Mouse (Mus musculus) left cerebral cortex, postnatal 25 days (tissue): Measurements from ENCODE around the gene Specc1l. TPM values are rescaled to one million over a fixed set of nuclear protein-coding genes. Genes with fewer than 3 reads are reported as not detected.
"Not testable (repeated sequence)": the region's sequence is repeated elsewhere in the genome, so short reads cannot be mapped to it uniquely, and the experiment has no call there.

Source experiments
- DNase-seq, 2 experiments: peaks; one replicate each; pipeline ENCODE4 v3.0.0; 2022; ENCODE audit warnings: low spot score in 2 of 2, mixed read lengths in 1 of 2
- intact Hi-C: fragments of 180-260 bp; cut with DNase I; formaldehyde crosslinking; loops from one replicate; pipeline ENCODE4 v1.15.1; 2025
- total RNA-seq, 2 experiments: library from RNA; stranded (reverse); gene quantifications; 2 replicates each; pipeline ENCODE4 v1.2.3; 2021

Specc1l gene
- total RNA-seq, 2 experiments from 2014 or later = 38.9 to 41.4 TPM

- intact Hi-C loops = no loop called here
- no peak for DNase-seq
Observed at GRCm38 (mm10) chr10:75261268-75261667, 49.4 kb downstream of the Specc1l start.

DNA sequence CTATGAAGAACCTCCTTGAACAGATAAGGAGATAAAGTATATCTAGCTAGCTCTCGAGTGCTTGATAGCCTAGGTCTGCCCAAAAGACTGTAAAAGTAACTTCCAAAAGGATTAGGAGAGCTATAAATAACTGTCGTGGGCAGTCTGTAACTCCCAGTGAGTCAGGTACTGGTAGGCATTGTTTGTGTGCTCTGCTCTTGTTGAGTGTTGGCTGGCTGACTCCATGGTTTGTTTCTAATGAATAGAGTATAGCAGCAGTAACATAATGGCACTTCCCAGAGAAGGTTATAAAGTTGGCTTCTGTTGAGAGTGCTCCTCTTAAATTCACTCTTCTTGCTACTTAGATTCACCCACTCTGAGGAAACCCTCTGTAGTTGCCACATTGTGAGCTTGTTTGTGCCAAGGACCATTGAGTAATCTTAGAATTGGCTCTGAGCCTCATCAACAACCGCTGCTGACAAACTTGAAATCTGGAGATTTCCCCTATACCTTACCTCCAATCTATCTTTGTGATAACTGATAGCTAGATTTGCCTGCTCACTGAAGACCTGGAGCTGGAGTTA is 53.2 kb downstream of the Specc1l start:
- no peak for DNase-seq
- intact Hi-C loops = no loop called here

DNA sequence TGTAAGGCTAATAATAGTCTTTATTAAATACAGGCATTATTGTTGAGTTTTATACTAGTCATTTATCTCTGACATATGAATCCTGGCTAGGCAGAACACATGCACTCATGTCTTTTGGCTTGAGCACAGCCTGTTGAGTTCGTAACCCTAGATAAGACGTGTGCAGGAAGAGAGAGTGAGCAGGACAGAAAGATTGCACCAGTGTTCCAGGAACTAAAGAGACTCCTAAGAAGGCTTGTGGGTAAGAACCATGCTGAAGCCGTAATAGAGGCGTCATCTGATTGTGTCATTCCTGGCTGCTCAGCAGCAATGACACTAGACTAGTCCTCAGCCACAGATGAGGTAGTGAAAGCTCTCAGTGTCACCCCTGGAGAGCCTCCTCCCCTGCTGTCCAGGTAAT is 61.1 kb downstream of the Specc1l start:
- intact Hi-C loops = no loop called here
- no peak for DNase-seq

DNA sequence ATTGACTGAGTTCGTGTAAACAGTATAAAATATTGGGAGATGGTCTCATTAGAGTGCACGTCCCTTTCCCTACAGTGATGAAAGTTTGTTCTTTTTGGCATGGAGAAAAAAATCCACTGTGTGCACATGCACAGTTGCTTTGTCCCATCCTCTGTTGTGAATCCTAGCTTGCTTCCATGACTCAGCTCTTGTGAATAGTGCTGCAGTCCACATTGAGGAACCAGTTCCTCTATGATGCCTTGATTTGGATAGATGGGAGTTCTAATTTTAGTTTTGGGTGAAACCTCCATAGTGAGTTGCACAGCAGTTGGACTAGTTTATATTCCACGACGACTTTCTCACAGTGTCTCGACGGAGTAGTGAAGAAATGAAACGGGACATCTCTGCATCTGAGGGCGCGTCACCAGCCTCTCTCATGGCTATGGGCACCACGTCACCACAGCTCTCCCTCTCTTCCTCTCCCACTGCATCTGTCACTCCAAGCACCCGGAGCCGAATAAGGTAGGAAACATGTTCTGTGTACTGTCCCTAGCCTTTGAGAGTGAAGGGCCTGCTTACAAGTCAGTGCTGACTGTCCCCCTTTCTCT is 64.6 kb downstream of the Specc1l start:
- DNase-seq = no peak
- intact Hi-C loops = loop anchor here (5.0 kb wide), 1 partner anchor 161 kb away; no protein-coding TSS in a partner anchor

DNA sequence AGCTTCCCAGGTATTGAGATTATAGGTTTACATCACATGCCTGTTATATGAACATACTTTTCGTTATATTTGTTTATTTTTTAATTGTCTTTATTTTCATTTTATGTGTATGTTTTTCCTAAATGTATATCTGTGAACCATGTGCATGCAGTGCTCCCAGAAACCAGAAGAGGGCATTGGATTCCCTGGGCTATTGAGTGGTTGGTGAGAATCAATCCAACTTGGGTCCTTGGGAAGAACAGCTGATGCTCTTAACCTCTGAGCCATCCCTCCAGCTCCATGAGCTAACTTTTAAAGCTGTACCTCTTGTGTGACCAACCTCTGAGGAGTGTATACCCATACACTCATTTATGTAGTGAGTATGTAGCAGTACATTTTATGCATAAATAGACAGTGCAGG is 65.6 kb downstream of the Specc1l start:
- peak; percentile 27 to 37 for DNase-seq
- intact Hi-C loops = loop anchor here (5.0 kb wide), 1 partner anchor 160 kb away; no protein-coding TSS in a partner anchor

DNA sequence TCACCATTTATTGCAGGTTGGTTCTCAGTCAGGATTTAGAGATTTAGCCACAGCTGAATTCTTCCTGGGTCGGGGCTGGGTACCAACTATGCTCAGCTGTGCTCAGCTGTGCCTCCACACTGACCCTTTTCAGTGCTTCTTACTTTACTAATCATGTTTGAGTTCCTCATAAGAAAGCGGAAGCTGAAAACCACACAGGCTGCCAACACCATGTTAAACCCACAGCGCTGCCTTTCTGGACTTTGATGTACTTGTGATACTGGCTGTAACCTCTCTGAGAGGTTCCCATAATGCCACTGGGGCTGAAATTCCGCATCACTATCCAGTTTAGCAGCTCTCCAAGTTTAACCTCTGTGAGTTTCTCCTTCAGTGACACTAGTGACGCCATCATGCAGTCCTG is 70.8 kb downstream of the Specc1l start:
- intact Hi-C loops = no loop called here

GRCm38 (mm10) chr10:75283821-75284220 is 71.9 kb downstream of the Specc1l start:
- intact Hi-C loops = no loop called here

More for the DNA sequence above, 70.8 kb downstream of the Specc1l start:
- DNase-seq = no peak

GRCm38 (mm10) chr10:75288579-75288978 is 76.7 kb downstream of the Specc1l start:
- intact Hi-C loops = no loop called here
- no peak for DNase-seq

More at GRCm38 (mm10) chr10:75283821-75284220, 71.9 kb downstream of the Specc1l start:
- no peak for DNase-seq

DNA sequence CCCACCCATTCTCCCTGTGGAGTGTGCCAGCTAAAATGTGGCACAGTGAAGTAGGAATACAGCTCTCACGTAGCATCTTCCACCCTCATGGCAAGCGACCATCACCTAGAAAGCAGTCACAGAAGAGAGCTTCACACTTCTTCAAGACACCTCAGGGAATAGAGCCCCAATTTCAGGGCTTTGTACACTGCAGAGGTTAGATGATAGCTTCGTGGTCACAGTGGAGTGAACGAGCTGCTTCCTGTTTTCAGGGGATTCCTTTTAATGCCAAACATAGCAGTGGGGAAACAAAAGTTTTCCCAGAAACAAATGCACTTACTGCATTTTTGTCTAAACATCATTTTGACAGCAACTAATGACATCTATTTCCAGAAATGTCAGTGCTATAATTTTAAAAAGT is 77.5 kb downstream of the Specc1l start:
- no peak for DNase-seq
- intact Hi-C loops = no loop called here

DNA sequence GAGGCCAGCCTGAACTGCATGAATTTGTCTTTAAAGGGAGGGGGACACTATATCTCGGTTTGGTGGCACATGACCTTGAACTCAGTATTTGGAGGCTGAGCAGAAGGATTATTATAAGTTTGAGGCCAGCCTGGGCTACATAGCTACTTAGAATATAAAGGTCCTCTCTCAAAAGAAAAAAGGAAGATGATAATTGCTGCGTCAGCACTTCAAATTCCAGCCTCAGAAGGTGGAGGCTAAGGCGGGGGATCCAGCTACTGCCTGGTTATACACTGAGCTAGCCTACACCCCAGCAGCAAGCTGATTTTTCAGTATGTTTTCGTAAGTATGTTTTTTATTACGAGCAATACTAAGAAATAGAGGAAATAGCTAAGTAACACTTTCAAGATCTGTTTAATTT is 78.8 kb downstream of the Specc1l start:
- intact Hi-C loops = no loop called here
- DNase-seq = no peak

DNA sequence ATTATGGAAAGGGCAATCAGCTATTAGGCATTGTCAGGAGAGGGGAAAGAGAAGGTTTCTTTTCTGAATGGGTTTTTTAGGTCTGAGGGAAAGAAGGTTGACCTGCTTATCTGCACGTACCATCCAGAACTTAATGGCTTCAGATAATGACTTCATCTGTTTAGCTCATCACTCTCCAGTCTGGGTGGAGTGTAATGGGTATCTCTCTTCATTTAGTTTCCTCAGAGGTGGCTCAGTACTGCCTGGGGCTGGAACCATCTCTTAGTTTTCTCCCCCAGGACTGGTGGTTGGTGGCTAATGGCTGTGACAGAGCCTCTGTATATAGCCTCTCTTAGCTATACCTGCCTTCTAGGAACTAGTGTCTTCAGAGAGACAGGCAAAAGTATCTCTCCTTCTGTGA is 79.5 kb downstream of the Specc1l start:
- no peak for DNase-seq
- intact Hi-C loops = no loop called here

GRCm38 (mm10) chr10:75292206-75292605 is 80.3 kb downstream of the Specc1l start:
- DNase-seq, intact Hi-C loops: not testable (repeated sequence)

DNA sequence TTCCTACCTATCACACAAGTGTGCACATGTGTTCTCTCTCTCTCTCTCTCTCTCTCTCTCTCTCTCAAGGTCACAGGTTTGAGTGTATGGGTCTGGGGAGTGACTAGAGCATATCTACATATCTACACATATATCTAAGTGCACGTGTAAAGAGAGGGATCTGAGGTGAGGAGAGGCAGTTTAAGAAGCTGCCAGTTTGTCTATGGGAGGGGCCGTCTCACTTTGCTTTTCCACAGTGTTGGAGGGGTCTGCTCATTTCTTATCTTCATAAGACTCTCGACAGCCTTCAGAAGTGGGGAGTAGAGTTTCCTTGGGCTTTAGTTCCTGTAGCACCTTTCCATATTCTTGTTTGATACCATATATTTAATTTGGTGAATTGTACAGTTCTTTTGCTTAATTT is 81.4 kb downstream of the Specc1l start:
- intact Hi-C loops = no loop called here

DNA sequence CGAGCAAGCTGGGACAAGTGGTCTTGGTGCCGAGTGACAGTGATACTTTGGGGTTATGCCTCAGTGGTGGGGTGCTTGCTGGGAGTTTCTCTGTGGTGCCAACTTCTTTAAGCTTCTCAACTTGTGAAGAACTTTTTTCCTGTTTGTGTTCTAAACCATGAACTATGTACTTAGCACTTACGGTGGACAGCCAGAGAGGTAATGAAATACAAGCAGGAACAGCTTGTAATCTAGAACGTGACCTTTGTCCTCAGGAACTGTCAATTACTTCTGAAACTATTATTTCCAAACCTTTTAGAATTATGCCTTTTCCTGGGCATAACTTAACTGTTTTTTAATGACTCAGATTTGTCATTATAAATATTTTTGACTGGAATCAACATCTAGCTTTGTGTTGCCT is 82.5 kb downstream of the Specc1l start:
- intact Hi-C loops = no loop called here
- DNase-seq = no peak

More for the DNA sequence above, 81.4 kb downstream of the Specc1l start:
- no peak for DNase-seq

DNA sequence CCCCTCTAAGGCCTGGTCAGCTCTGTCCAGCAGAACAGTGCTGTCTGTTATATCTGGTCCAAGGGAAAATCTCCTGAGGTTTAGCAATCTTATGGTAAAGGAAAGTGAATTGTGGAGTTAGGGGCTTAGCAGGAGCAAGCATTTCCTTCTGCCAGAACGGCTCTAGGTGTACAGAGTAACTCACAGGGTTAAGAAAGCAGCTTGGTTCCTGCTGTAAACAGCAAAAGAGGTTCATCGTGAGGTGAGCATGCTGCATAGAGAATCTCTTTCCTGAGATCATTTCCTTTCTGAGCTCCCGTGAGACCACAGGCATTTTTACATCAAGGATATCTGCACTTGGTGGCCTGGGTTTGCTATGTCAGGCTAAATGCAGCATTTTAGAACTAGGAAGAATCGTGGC is 83.1 kb downstream of the Specc1l start:
- intact Hi-C loops = no loop called here
- no peak for DNase-seq

- intact Hi-C loops = no loop called here
Observed at GRCm38 (mm10) chr10:75298608-75299007, 86.7 kb downstream of the Specc1l start.

DNA sequence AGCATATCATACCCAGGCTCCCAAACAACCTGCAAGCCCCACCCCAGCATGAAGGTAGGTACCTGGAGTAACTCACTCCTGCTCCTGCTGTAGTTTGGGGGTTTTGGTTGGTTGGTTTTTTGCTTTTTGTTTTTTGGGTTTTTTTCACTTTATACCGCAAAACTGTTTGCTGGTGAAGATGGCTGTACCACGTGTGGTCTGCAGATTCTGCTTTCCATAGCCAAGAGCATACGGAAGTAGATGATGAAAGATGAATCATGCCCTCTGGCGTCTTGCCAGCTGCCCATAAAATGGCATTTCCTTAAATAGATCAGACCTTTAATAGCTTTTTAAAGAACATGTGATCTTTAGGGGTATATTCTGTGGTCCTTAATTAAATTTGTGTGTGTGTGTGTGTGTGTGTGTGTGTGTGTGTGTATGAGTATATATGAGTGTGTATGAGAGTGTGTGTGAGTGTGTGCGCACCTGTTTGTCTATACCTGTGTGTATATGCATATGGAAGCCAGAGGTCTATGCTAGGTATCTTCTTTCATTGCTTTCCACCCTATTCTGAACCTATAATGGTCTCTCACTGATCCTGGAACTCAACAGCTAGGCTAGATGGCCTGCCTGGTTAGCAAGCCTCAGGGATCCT is 88.0 kb downstream of the Specc1l start:
- no peak for DNase-seq
- intact Hi-C loops = no loop called here

More at GRCm38 (mm10) chr10:75298608-75299007, 86.7 kb downstream of the Specc1l start:
- DNase-seq = no peak

DNA sequence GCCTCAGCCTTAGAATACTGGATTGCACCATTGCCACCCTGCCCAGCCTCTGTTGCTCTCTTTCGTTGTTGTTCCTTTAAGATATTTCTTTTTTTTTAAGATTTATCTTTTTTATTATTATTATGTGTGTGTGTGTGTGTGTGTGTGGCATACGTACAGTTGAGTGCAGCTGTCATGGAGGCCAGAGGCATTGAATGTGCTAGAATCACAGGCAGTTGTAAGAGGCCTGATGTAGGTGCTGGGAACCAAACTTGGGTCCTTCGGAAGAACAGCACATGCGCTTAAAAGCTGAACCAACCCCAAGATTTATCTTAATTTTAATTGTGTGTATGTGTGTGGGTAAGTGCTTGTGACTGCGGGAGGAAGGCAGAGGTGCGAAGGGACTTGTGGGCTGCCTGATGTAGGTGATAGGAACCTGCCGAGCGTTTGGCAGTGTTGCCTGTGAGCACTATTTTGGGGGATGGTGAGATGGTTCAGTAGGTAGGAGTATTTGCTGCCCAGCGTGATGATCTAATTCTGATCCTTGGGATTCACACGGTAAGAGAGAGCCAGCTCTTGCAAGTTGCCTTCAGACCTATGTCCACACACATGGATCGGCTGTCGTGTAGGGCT is 89.4 kb downstream of the Specc1l start:
- intact Hi-C loops = no loop called here
- no peak for DNase-seq

DNA sequence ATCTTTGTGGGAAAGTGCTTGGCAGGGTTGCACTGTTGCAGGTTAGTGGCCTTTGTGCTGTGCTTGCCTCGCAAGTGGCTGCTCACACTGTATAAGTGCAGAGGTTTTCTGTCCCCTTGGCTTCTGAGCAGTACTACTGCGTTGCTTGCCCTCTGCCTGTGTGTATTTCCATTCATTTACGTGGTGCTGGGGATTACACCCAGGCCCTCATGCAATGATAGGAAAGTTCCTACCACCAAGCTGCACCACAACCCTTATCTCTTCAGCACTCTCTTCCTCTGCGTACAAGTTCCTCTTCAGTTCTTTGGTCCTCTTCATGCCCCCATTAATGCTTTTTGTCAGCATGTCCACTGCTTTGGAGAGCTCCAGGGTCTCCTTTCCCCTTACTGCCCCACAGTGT is 90.1 kb downstream of the Specc1l start:
- no peak for DNase-seq
- intact Hi-C loops = no loop called here

DNA sequence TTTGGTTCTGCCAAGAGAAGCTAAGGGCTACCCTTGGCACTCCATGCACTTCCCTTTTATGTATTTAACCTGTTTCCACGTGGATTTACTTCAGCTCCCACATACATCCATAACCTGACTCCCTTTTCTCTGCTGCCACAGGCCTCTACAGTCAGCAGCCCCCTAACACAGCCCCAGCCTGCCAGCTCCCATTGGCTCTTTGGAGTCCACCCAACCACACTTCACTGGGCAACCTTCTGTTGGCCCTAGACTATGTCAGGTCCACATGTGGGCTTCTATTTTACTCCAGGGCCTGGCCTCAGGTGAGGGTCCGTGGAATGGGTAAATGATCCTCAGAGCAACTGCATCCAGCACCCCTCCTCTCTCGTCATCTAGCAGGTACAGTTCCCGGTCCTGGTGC is 90.7 kb downstream of the Specc1l start:
- DNase-seq = no peak
- intact Hi-C loops = no loop called here
